Mouse (Mus musculus): Measurements from ENCODE around the gene Fgd3. TPM values are rescaled to one million over a fixed set of nuclear protein-coding genes. Genes with fewer than 3 reads are reported as not detected.

The Fgd3 gene
- polyA plus RNA-seq, 1 experiment from 2014 or later: 1.4 TPM

GRCm38 (mm10) chr13:49353422-49353821 lies 33.3 kb upstream of the Fgd3 start:
- no peak overlapping the region for H3K4me3 ChIP-seq
- no peaks in the 10 kb centered on the region for H3K27me3 ChIP-seq
- ATAC-seq (ENCODE audit: low FRiP score): no peak
- peaks cover 14% of the 10 kb centered on the region; the same call in 1 of the 2 replicates for H3K36me3 ChIP-seq
- no peak overlapping the region for H3K4me2 ChIP-seq
- no peak overlapping the region for H3K9ac ChIP-seq
- peak overlapping the region; percentile 69 for H3K27ac ChIP-seq
- H3K9me3 ChIP-seq: no peaks in the 10 kb centered on the region
- peaks cover 51% of the 10 kb centered on the region for H3K4me1 ChIP-seq (replicated peaks)

- WGBS: 31% methylated on average over 3 of the region's 3 CpGs
- Histone ChIP-seq H3K4me1 (replicated peaks) (peaks cover 59% of the 10 kb centered on the region), H3K9ac (no peak overlapping the region), H3K27ac (peak overlapping the region; percentile 69), H3K27me3 (no peaks in the 10 kb centered on the region), H3K9me3 (no peaks in the 10 kb centered on the region), H3K36me3 (peaks cover 14% of the 10 kb centered on the region; the same call in 1 of the 2 replicates), H3K4me2 (no peak overlapping the region), H3K4me3 (no peak overlapping the region)
- ATAC-seq (ENCODE audit: low FRiP score): peak; percentile 81
Measured at GRCm38 (mm10) chr13:49352581-49353159, 32.6 kb upstream of the Fgd3 start.

DNA sequence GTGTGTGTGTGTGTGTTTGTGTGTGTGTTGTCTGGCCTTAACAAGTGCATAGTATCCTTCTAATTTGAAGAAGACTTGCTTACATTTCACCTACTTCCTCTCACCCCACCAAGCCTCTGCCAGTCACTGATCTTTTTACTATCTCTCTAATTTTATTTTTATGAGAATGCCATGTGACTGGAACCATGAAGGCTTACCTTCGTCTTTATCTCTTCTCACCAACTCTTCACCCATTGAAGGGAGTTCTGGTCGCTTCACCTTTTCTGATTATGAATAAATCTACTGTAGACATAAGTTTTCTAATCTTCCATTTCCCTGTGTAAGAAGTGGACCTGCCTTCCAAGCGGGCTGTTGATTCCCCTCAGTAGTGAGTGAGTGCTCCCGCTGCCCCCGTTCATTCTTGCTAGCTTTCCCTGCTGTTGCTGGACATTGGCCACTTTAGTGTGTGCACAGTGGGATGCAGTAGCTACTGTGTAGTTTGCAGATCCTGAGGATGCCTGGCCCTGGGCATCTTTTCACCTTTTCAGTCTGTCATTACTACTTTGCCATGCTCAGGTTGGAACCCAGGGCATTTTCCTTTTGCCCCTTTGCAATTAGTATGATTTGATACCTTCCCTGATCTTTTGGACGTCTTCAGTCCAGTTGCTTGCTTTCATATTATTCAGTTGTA lies 29.9 kb upstream of the Fgd3 start:
- no peak overlapping the region for H3K9ac ChIP-seq
- H3K9me3 ChIP-seq: no peaks in the 10 kb centered on the region
- peaks cover 73% of the 10 kb centered on the region for H3K4me1 ChIP-seq (replicated peaks)
- no peak for ATAC-seq (ENCODE audit: low FRiP score)
- no peak overlapping the region for H3K27ac ChIP-seq
- H3K27me3 ChIP-seq: no peaks in the 10 kb centered on the region
- H3K36me3 ChIP-seq: no peaks in the 10 kb centered on the region
- H3K4me2 ChIP-seq: no peak overlapping the region
- WGBS: 93% methylated on average over 6 of the region's 6 CpGs
- H3K4me3 ChIP-seq: no peak overlapping the region

GRCm38 (mm10) chr13:49349335-49349734 lies 29.2 kb upstream of the Fgd3 start:
- no peak for ATAC-seq (ENCODE audit: low FRiP score)
- Histone ChIP-seq H3K9me3 (no peaks in the 10 kb centered on the region), H3K27ac (no peak overlapping the region), H3K4me2 (no peak overlapping the region), H3K9ac (no peak overlapping the region), H3K27me3 (no peaks in the 10 kb centered on the region), H3K4me3 (no peak overlapping the region), H3K4me1 (replicated peaks) (peaks cover 79% of the 10 kb centered on the region), H3K36me3 (no peaks in the 10 kb centered on the region)
- WGBS: 92% methylated on average over 4 of the region's 4 CpGs

GRCm38 (mm10) chr13:49348522-49348921 lies 28.4 kb upstream of the Fgd3 start:
- no peaks in the 10 kb centered on the region for H3K27me3 ChIP-seq
- H3K9me3 ChIP-seq: no peaks in the 10 kb centered on the region
- H3K4me2 ChIP-seq: no peak overlapping the region
- no peak for ATAC-seq (ENCODE audit: low FRiP score)
- H3K4me3 ChIP-seq: no peak overlapping the region
- WGBS: 87% methylated on average over 2 of the region's 2 CpGs
- no peak overlapping the region for H3K27ac ChIP-seq
- H3K36me3 ChIP-seq: no peaks in the 10 kb centered on the region
- H3K9ac ChIP-seq: no peak overlapping the region
- peaks cover 80% of the 10 kb centered on the region for H3K4me1 ChIP-seq (replicated peaks)

GRCm38 (mm10) chr13:49345476-49345875 lies 25.4 kb upstream of the Fgd3 start:
- Histone ChIP-seq H3K27me3 (no peaks in the 10 kb centered on the region), H3K4me3 (no peak overlapping the region), H3K9ac (peak overlapping the region; percentile 58), H3K4me2 (0 out of 2 replicates have a peak overlapping the region, but pooled peaks have one; percentile 4), H3K4me1 (replicated peaks) (peaks cover 72% of the 10 kb centered on the region), H3K36me3 (no peaks in the 10 kb centered on the region), H3K9me3 (no peaks in the 10 kb centered on the region), H3K27ac (no peak overlapping the region)
- WGBS: 78% methylated on average over 2 of the region's 2 CpGs
- ATAC-seq (ENCODE audit: low FRiP score): no peak

DNA sequence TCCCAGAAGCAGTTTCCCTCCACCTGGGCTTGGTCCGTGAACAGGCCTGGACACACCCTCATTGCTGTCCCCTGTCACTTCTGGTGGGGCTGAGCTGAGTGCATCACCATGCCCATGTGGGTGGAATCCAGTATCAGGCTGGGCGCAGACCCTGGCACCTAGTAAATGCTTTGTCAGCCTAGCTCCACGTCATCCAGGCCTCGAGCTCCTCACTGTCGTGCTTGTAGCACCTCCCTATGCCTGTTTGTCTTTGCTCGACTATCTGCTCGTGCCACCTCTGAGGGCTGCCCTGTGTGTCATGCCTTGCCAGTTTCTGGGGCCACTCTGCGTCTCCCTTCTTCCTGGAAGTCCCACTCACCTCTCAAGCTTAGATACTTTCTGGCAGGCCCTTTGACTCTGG lies 24.5 kb upstream of the Fgd3 start:
- 91% methylated on average over 8 of the region's 8 CpGs for WGBS
- H3K27ac ChIP-seq: 0 out of 2 replicates have a peak overlapping the region, but pooled peaks have one; percentile 23
- no peak for ATAC-seq (ENCODE audit: low FRiP score)
- H3K36me3 ChIP-seq: no peaks in the 10 kb centered on the region
- peak overlapping the region; percentile 14; the same call in 1 of the 2 replicates for H3K4me3 ChIP-seq
- H3K4me1 ChIP-seq (replicated peaks): peaks cover 81% of the 10 kb centered on the region
- H3K4me2 ChIP-seq: peak overlapping the region; percentile 94
- peak overlapping the region; percentile 51 for H3K9ac ChIP-seq
- no peaks in the 10 kb centered on the region for H3K27me3 ChIP-seq
- H3K9me3 ChIP-seq: no peaks in the 10 kb centered on the region

- Histone ChIP-seq H3K36me3 (no peaks in the 10 kb centered on the region), H3K4me3 (peak overlapping the region; percentile 85), H3K4me2 (peak overlapping the region; percentile 94), H3K27ac (no peak overlapping the region; the same call in 1 of the 2 replicates), H3K4me1 (replicated peaks) (peaks cover 64% of the 10 kb centered on the region), H3K9ac (peak overlapping the region; percentile 92), H3K27me3 (no peaks in the 10 kb centered on the region), H3K9me3 (no peaks in the 10 kb centered on the region)
- no peak for ATAC-seq (ENCODE audit: low FRiP score)
Measured at GRCm38 (mm10) chr13:49342723-49343100, 22.6 kb upstream of the Fgd3 start.

GRCm38 (mm10) chr13:49341831-49342722 lies 22.0 kb upstream of the Fgd3 start:
- 6% methylated on average over 25 of the region's 25 CpGs for WGBS
- no peak; the same call in 1 of the 2 replicates for ATAC-seq (ENCODE audit: low FRiP score)
- peaks cover 61% of the 10 kb centered on the region for H3K4me1 ChIP-seq (replicated peaks)
- H3K4me2 ChIP-seq: peak overlapping the region; percentile 94
- peak overlapping the region; percentile 84 for H3K27ac ChIP-seq
- no peaks in the 10 kb centered on the region for H3K27me3 ChIP-seq
- no peaks in the 10 kb centered on the region for H3K36me3 ChIP-seq
- H3K4me3 ChIP-seq: peak overlapping the region; percentile 85
- no peaks in the 10 kb centered on the region for H3K9me3 ChIP-seq
- peak overlapping the region; percentile 92 for H3K9ac ChIP-seq

DNA sequence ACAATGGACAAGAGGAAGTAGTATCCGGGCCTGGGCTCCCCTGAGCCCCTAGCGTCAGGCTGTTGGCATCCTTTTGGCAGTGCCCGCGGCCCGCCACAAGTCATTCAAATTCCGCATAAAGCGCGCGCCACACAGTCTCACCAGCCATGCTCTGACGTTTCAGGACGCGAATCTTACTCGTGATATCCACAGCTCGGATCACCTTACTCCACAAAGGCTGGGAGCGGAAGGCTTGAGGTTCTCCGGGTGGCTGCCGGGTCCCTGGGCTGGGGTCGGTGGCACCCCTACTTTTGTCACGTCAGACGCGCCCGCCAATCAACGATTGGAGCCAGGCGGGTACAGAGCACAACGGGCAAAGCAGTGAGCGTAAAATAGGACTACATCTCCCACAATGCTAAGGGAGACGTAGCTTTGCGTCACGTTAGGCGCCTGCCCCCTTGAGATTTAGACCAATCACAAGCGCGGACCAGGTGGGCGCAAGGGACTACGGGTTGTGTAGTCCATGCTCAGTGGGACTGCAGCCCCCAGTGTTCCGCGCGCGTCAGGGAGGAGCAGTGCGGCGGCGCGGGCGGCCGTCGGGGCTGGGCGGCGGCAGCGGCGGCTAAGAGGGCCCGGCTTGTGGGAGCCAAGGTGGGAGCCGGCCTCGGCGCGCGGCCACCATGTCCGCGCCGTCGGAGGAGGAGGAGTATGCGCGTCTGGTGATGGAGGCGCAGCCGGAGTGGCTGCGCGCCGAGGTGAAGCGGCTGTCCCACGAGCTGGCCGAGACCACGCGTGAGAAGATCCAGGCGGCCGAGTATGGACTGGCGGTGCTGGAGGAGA lies 21.1 kb upstream of the Fgd3 start, which contains the start of gene Bicd2:
Bicd2 (plus strand) TSS at position 574 of the 819 bp plus-strand sequence.
- peak; percentile 99 for ATAC-seq (ENCODE audit: low FRiP score)
- Histone ChIP-seq H3K4me2 (peak within 1 kb of the TSS; percentile 94), H3K9ac (peak within 1 kb of the TSS; percentile 92), H3K27me3 (no peaks in the 10 kb centered on the region), H3K4me3 (peak within 1 kb of the TSS; percentile 85), H3K9me3 (no peaks in the 10 kb centered on the region), H3K36me3 (no peaks in the 10 kb centered on the region), H3K4me1 (replicated peaks) (peaks cover 54% of the 10 kb centered on the region), H3K27ac (peak within 1 kb of the TSS; percentile 93)
- WGBS: under 1% methylated on average over 74 of the region's 74 CpGs

DNA sequence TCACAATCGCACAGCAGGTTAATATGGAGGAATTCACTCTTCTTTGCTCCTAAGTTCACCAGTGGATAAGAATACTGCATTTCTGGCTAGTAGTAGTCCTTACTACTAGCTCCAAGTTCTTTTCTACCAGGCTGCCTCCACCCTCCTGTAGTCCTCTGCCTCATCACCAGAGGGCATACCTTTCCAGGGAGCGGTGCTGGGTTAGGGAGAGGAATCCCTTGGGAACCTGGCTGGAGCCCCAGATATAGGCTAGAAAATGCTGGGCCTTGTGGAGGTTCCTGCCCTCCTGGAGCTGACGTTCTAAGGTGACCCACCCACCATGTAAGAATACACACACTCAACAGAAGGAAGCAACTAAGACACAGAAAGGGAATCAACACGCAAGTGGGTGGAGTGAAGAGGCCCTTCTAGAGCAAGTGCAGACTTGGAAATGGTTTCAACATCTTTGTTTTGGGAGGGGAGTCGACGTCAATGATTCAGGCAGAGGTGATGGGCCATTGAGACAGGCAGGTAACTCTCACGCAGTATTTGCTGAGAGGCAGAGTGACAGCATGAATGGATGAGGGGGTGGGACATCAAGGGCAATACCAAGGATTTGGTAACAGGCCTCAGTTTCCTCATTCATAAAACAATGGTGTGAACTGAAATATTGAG lies 18.9 kb upstream of the Fgd3 start:
- H3K27me3 ChIP-seq: no peaks in the 10 kb centered on the region
- H3K4me2 ChIP-seq: no peak overlapping the region
- H3K27ac ChIP-seq: no peak overlapping the region
- H3K4me3 ChIP-seq: no peak overlapping the region
- 72% methylated on average over 7 of the region's 7 CpGs for WGBS
- no peaks in the 10 kb centered on the region for H3K9me3 ChIP-seq
- no peaks in the 10 kb centered on the region for H3K36me3 ChIP-seq
- ATAC-seq (ENCODE audit: low FRiP score): no peak
- peaks cover 32% of the 10 kb centered on the region for H3K4me1 ChIP-seq (replicated peaks)
- no peak overlapping the region for H3K9ac ChIP-seq
